In the genomic region with DNA sequence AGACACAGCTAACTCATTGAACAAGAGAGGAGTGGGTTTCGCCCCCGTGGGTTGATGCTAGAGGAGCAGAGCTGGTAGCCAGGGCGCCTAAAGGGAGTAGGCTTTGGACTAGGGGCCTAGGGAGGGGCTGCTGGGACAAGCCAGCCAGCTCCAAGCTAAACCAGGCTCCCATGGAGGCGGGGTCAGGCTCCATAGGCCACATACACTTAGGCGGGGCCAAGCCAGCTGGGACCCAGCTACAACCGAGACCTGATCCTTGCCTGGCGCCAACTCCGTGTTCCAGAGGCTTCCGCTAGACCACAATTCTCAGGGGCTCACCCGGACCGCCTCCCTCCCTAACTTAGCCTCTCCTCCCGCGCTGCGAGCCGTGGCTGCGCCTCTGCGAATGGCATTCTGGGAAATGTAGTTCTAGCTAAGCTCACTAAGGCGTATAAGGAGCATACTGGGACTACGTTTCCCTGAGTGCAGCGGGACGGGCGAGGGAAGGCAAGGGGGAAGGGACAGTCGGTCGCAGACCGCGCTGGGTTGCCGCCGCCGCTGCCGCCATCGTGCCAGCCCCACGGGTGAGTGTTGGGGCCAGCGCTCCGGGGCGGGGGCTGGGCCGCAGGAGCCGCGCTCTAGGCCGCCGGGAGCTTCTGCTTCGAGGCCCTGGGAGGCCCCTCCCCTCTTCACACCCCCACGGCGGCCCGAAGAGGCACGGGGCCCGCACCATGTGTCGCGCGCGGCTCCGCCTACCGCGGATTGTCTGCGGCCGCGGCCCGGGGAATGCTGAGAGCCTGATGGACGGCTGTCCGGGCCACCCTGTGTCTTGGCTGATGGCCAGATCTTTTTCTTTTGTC, we compare ENCODE assay signal across 8 mouse cellular contexts. TPM values are rescaled to one million over a fixed set of nuclear protein-coding genes. Genes with fewer than 3 reads are reported as not detected.
DNase-seq lines count a peak whose midpoint lies in the region; ATAC-seq and TF ChIP-seq lines count a peak whose summit lies in the region.

A gene (plus strand): TSS at position 438 of the 839 bp plus-strand sequence.

- TF ChIP-seq CTCF in lung, adult 2 months (IDR thresholded peaks at IDR 0.05; ENCODE audit: insufficient read depth, low read length), result no peak

- H3K27me3 ChIP-seq in forebrain, embryonic 15.5 days, result no peaks in the 10 kb centered on the region

- in situ Hi-C loops in ES-E14 (cut with MboI; ENCODE audit: low sequenced_read_pairs in 2 of 2, unreplicated experiment in 2 of 2), result no loop called here

- peak; percentile 98 for DNase-seq in ES-E14 (ENCODE audit: low read depth, low spot score)
- peak; percentile 97 for DNase-seq in cerebellum, adult 11-12 months
- peak; percentile 97 for DNase-seq in heart, postnatal 25 days (ENCODE audit: low spot score)
- peak; percentile 93 to 97 for DNase-seq in layer of hippocampus, adult 18-20 months (ENCODE audit: low spot score in 2 of 2)
- DNase-seq in lung, adult 2 months, result peak; percentile 87
- peak; percentile 93 to 95 for DNase-seq in thymus, adult 18-20 months

- peak within 1 kb of the TSS; percentile 62 for H3K4me2 ChIP-seq in forebrain, embryonic 15.5 days (replicated peaks)

- intact Hi-C loops in heart, postnatal 25 days (cut with DNase I), result loop anchor here (5.0 kb wide), 1 partner anchor 37 kb away; no protein-coding TSS in a partner anchor

- peaks cover 10% of the 10 kb centered on the region; the same call in 1 of the 2 replicates for H3K36me3 ChIP-seq in ES-E14 (ENCODE audit: control insufficient read depth, insufficient read depth, low read length, poor library complexity, severe bottlenecking)
- no peaks in the 10 kb centered on the region for H3K36me3 ChIP-seq in forebrain, embryonic 15.5 days

- TF ChIP-seq POLR2A in lung, adult 2 months (IDR thresholded peaks at IDR 0.05; ENCODE audit: borderline replicate concordance, extremely low read depth, low read depth, low read length), result peak; percentile 52; the same call in 1 of the 2 replicates

- peak within 1 kb of the TSS; percentile 87 for H3K27ac ChIP-seq in ES-E14 (ENCODE audit: insufficient read depth, low read depth, low read length, poor library complexity, severe bottlenecking)
- peak within 1 kb of the TSS; percentile 91 for H3K27ac ChIP-seq in forebrain, embryonic 15.5 days (replicated peaks)

- H3K9ac ChIP-seq in ES-E14 (ENCODE audit: insufficient read depth, low read depth, low read length, poor library complexity, severe bottlenecking), result peak within 1 kb of the TSS; percentile 98
- peak within 1 kb of the TSS; percentile 88 for H3K9ac ChIP-seq in forebrain, embryonic 15.5 days (replicated peaks)

- ATAC-seq in forebrain, embryonic 15.5 days (replicated peaks), result peak; percentile 98
- ATAC-seq in neutrophil, adult 5-6 weeks (ENCODE audit: extremely low read depth, insufficient number of reproducible peaks, low FRiP score, poor library complexity, severe bottlenecking), result peak; percentile 96

- H3K4me1 ChIP-seq in ES-E14 (ENCODE audit: control insufficient read depth in 2 of 2, insufficient read depth in 2 of 2, low read length in 2 of 2, poor library complexity in 1 of 2), result peaks cover 16 to 18% of the 10 kb centered on the region in 2 experiments
- peaks cover 67% of the 10 kb centered on the region for H3K4me1 ChIP-seq in forebrain, embryonic 15.5 days
- peaks cover 18% of the 10 kb centered on the region for H3K4me1 ChIP-seq in lung, adult 2 months (ENCODE audit: control insufficient read depth, insufficient read depth, low read length)

- H3K4me3 ChIP-seq in ES-E14 (ENCODE audit: insufficient read depth in 1 of 2, low read depth in 1 of 2, low read length in 2 of 2, poor library complexity in 1 of 2, severe bottlenecking in 1 of 2), result peak within 1 kb of the TSS; percentile 94 to 98
- H3K4me3 ChIP-seq in forebrain, embryonic 15.5 days, result peak within 1 kb of the TSS; percentile 74
- peak within 1 kb of the TSS; percentile 82 for H3K4me3 ChIP-seq in lung, adult 2 months (replicated peaks; ENCODE audit: extremely low read depth, low read depth, low read length)

- under 1% methylated on average over 59 of the region's 59 CpGs for WGBS in forebrain, embryonic 15.5 days
- WGBS in lung, adult 2 months, result 0% methylated on average over 45 of the region's 59 CpGs

- no peaks in the 10 kb centered on the region for H3K9me3 ChIP-seq in ES-E14 (ENCODE audit: control insufficient read depth, insufficient read depth, low read depth, low read length)
- no peaks in the 10 kb centered on the region for H3K9me3 ChIP-seq in forebrain, embryonic 15.5 days

TF ChIP-seq in ES-E14, 5 proteins besides CTCF, POLR2A, EP300 and RAD21:
- TF ChIP-seq CHD2 (IDR thresholded peaks at IDR 0.05; ENCODE audit: low read depth, low read length) (peak; percentile 64), ZC3H11A (IDR thresholded peaks at IDR 0.05; ENCODE audit: borderline replicate concordance, low read depth, low read length) (no peak), ZNF384 (IDR thresholded peaks at IDR 0.05; ENCODE audit: low read depth, low read length) (no peak), HCFC1 (IDR thresholded peaks at IDR 0.05; ENCODE audit: borderline replicate concordance, insufficient read depth, low read length) (peak; percentile 99)

RNA-seq across cellular contexts. Expression of the gene that starts here (rescaled TPM):
- total RNA-seq in ES-E14 (2012; rRNA removed), result 185 and 242 TPM in 2 replicates
- 189 and 218 TPM in 2 replicates for polyA plus RNA-seq in forebrain, embryonic 15.5 days (2015; fragmentation: Nextera tagmentation; extraction: Ambion mirVana)
- total RNA-seq in heart, postnatal 25 days (2021), result 10 to 100 TPM; 30.7 to 35.0 TPM
- total RNA-seq in layer of hippocampus, adult 18-20 months (2021), result 10 to 100 TPM; 29.0 to 41.5 TPM
- 17.9 and 27.0 TPM in 2 replicates for polyA plus RNA-seq in lung, adult 2 months (2012; rRNA removed)
- 18.9 and 23.7 TPM in 2 replicates for total RNA-seq in neutrophil, adult 5-6 weeks (2017)

Comparison
In these comparisons a context has a peak if more than half of its experiments do, and no peak if none do; other contexts are left out.
1. Peak in every context shown above with its lines: DNase-seq, ATAC-seq, H3K4me3 ChIP-seq and H3K27ac ChIP-seq.